Mouse (Mus musculus) mesoderm, embryonic 11.5 days (tissue): ENCODE measurements around the gene Slc22a23.

Experiments used
- DNase-seq: peaks from one replicate; pipeline ENCODE4 v3.0.0-alpha.2; 2012; ENCODE audit warnings: low read depth, low spot score

Slc22a23 gene

DNA sequence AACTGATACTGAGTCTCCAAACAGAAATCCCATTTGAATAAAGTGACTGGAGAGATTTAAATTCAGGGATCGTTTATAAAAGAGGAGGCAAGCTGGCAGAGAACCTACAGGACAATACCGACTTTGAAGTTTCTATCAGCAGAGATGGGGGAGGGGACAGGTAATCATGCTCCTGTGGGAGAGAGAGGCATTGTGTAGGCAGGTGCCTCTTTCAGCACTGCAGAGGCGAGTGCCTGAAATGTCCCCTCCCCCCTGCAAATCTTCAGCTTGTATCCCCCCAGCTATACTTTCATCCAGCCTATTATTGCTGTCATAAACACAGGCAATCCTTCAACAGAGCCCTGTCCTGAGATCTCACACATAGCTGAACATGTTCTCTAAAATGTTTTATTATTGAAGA lies 43.4 kb downstream of the Slc22a23 start:
- DNase-seq: no peak

DNA sequence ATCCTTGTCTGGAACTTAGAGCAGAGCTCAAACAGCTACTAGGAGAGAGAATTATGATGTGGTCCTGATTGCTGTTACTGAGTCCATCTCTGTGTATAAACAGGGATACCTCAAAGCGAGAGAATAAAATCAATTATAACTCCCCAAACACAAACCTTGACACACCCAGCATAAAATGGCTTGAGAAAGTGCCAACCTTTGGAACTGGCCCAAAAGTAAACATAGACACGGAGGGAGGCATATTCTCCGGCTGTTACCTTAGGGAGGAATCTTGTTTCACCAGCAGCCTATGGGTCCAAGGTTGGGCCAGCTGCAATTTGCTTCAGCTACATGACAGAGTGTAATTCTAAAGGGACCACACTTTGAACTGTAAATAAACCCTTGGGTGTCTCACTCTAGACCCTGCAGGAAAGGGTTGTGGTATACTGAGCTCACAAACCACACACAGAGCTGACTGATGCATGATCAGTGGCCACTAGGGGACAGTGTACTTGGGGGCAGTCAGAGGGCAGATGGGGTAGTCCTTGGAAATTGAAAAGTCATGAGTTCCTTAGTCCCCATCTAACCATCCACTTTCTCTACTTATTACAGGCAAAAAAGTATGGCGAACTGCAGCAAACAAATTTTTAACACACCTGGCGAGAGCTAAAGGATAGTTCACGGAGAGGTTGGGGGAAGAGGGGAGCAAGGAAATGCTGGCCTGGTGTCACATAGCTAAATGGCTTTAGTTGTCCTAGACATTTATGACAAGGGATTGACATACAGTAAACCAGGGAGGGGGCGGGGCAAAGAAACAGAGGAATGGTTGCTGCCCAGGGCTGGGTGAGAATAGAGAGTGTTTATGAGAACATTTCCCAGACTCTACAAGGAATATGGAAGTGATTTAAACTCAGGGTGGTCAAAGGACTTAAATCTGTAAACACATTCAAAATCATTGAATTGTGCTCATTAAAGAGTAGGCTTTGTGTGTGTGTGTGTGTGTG lies 45.3 kb downstream of the Slc22a23 start:
- DNase-seq: no peak

DNA sequence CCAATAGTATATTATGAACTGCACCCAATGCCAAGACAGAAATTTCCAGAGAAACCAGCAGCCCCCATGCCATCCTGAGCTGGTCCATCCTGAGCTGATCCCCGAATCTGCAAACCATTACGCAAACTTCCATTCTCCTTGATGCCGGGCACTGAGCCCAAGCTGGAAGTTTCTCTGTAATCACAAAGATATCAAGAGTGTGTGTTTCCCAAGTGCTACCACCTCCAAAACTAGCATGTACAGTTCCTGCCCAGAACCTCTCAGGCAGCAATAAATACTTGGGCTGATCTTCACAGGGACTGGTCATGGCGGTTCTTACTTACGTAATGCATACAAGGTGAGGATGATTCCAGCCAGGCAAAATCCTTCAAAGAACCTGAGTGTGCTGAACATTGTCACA lies 46.3 kb downstream of the Slc22a23 start:
- no peak for DNase-seq

DNA sequence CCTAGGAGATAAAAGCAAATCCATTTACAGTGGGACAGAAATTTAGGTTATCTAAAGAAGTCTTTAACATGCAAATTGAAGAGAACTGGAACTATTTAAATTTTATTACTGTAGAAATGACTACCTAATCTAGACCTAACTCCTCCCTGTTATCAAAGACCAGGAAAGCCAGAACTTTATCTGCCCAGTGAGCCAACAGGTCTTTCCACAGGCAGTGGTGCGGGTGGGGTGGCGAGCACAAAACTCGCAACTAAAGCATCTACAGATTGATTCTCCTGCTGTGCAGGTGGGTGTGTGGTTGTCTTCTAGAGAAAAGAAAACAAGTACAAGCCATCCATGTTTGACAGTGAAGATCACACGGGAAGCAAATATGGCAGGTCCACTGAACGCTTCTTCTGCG lies 46.9 kb downstream of the Slc22a23 start:
- no peak for DNase-seq

DNA sequence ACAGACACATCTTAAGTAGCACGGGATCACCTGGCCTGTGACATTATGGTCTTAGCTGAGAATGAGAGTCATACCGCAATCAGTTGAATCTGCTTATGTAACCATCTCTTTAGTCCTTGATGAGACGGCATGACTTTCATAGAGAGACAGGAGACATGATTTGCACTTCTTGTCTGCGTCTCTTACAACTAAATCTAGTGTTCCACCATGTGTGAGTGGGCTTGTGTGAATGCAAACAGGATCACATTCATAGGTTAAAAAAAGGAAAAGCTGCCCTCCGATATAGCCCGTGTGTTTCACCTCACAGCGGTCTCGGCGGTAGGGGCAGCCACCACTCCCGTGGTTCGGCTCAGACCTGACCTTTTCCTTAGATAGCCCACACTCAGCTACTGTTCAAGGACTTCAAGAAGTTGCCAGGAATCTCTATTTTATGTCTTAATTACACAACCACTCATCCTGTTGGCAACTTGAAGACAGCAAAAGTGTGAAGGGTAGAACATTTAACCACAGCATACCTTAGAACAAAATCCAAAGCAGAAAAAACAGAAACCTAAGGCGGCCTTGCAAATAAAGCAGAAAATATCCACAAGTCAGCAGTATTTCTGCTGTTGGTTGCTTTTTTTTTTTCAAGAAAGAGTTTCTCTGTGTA lies 49.1 kb downstream of the Slc22a23 start:
- no peak for DNase-seq

DNA sequence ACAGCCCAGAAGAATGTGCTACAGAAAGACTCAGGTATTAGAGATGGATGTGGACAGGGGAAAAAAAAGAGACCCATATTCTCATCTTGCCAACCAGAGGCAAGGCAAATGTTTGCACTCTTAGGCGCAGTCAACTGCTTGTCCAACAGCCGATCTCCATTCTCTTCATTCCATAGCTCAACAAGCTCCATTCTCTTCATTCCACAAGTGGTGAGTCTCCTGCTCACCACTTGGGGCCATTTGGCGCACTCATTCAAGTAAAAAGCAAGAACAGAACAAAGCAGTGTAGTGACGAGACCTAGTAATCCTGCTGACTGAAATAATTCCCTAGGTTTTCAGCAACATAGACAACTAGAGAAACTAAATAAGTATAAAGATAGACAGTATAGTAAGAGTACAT lies 50.8 kb downstream of the Slc22a23 start:
- DNase-seq: no peak

DNA sequence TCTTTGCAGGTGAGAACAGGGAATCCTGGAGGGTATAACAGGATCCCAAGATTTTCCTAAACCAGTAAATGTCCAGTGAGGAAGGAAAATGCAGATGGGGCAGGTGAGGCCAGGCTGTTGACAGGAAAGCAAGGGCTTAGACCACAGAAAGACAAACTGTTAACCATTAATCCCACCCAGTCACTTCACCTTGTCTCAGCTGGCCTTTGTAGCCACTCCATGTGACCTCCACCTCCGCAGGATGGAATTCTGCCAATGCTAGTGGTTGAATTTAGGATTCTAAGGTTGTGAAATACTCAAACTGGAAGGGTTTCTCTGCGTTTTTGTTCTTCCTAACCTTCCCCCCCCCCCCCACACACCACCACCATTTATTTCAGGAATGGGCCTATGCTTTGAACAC lies 52.9 kb downstream of the Slc22a23 start:
- no peak for DNase-seq

DNA sequence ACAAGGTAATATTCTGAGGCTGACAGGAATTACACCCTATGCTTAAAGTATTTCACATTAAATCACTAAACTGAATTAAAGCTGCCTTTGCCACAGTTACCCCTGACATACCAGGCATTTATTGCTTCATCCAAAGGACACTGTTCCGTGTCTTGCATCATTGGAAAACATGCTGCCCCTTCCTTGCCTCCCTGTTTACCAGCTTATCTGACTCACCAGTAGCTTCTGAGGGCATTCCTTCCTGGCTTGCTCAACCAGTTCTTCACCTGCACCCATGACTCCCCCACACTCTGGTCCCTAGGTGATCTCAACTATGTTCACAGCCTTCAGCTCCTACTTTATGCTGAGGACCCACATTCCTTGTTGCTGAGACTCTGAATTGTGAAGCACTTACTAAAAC lies 54.6 kb downstream of the Slc22a23 start:
- no peak for DNase-seq

DNA sequence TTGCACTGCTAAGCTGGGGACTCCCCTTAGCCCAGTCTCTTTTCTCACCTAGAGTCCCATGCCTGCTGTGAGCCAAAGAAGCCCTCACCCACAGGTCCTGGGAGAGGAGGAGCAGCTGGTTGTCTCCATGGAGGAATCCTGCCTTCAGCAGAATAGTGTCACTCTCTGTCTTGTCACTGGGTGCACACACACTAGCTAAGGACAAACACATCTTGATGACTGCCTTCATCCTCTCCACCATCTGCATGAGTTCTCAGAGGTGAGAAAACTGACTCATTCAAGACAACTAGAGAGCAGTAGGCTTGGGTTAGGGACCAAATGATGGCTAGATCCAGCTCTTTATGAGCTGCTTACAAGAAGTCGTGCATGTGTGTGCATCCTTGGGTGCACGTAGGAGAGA lies 55.4 kb downstream of the Slc22a23 start:
- DNase-seq: no peak

DNA sequence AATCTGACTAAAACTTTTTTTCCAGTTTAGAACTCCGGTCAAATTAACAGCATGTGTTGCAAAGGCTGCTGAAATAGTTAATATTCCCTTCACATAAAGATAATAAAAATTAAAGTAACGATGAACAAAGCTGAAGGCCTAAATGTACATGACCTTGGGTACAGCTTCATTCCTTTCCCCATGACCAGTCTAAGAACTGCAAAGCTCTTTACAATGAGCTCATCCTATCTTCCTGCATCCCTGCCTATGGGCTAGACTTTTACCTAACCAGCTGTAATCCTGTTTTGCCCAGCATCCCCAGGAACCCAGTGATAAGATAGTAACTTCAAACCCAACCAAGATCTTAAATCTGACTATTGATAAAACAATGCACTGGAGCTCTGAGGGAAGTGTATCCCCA lies 56.9 kb downstream of the Slc22a23 start:
- no peak for DNase-seq

DNA sequence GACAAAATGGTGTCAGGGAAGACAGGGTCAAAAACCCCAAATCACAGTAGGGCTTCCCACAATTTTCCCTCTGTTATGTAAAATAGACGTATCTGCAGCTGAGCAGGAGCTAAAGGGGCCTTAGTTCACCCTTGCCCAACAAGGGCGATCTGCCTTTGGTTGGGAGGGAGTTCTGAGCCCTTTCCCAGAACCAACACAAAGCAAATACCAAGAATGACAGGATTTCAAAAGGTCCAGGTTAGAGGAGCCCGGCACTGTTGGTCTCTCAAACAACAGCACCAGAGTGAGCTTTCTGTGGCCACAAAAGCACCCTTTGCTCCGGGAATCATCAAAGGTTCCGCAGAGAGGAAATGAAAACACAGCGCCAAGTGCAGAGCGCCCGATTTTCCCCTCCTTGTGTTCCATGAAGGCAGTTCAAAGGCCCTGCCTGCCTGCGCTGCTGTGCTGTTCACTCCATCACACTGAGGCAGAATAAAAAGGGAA lies 57.3 kb downstream of the Slc22a23 start:
- peak; percentile 58 for DNase-seq

DNA sequence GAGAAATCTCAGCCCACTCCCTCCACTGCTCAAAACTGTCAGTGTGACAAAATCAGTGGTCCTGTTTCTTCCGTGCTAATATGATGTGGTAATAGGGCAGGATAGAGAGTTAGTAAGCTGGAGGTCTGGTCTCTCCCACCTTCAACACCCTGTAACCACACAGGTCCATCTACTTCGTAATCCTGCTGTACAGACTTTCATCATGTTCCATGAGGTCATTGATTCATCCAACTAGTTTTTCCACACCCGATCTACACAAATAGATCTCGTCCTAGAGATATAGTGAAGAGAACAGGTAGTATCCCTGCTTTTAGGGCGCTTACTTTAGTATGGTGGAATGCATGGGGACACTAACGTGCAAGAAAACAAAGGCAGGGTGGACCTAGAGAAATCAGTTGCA lies 63.6 kb downstream of the Slc22a23 start:
- no peak for DNase-seq

DNA sequence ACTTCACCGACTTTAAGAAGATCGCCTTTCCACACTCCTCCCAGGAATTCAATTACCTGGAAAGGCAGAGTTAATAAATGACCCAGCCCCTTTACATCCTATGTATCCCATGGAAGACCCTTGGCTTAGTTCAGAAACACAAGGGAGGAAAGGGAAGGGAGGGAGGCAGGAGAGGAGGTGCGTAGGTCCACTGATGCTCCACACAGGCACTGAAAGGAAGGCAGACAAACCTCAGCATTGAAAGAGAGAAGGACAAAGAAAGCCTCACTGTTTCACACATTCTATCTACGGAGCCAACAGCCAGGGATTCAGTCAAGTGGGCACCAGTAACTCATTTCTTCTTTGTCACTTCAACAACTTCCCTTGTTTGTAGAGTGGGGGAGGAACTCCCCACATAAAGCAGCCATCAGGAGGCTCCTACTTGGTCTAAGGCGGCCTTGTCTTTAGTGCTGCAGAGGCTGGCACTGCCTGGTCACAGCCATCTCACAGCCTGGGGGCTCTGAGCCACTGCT lies 66.2 kb downstream of the Slc22a23 start:
- no peak for DNase-seq

DNA sequence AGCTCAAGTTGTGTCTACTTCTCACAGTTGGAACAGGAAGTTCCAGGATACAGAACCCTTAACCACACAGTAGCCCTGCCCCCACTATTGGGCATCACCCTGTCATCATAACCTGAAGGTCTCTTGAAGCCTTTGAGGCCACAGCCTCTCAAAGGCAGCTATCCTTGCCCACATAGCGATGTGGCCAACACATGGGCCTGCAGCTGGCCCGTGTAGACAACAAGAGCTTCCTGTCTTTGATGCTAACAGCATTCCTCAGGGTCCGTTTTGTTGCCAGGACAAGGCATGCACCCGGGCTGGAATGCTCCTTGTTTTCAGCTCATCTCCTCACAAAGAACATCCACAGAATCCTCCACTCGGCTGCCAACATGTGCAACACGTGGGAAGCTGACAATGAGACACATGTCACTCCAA lies 66.7 kb downstream of the Slc22a23 start:
- DNase-seq: peak; percentile 61

DNA sequence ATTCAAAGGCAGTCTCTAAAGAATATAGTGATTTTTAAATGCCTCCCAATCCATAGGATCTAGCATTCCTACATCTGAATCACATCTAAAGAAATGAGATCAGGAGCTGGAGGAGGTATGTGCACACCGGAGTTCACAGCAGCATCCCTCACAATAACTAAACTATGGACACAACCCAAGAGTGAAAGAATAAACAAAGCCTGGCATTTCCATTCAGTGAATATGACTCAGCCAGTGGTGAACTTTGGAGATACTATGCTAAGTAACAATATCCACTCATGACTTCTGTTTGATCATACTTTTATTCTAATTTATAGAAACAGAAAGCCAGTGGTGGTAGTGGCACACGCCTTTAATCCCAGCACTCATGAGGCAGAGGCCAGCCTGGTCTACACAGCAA lies 67.4 kb downstream of the Slc22a23 start:
- DNase-seq: no peak

DNA sequence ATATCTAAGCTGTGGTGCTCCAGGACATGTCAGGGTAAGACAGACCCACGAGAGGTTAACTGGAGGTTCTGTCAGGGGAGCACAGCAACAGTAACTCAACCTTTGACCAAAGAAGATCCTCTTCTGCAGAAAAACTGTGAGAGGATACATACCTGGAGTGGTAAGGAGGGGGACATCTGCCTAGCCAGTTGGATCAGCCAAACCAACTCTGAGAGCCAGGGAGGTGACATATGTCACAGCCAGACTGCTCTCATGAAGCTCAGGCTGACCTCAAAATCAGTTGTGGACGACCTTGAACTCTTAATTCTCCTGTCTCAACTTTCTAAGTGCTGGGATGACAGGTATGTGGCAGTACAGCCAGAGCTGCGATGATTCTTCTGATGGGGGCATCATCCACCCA lies 68.0 kb downstream of the Slc22a23 start:
- no peak for DNase-seq

DNA sequence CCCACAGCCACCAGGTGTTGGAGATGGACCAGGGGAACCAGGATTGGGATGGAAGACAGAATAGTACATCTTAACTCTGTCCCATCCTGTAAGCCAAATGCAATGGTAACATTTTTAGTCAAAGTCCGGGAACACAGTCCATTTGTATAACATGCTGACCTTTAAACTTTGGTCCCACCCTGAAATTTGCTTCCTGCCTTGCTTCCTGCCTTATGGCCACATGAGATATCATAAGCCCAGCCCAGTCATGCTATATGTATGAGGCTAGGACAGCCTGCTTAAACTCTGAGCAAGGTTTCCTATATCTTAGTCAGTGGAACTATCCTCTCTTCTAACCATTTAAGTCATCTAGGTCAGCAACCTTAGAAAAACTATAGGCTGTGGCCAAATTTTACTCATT lies 70.1 kb downstream of the Slc22a23 start:
- no peak for DNase-seq

DNA sequence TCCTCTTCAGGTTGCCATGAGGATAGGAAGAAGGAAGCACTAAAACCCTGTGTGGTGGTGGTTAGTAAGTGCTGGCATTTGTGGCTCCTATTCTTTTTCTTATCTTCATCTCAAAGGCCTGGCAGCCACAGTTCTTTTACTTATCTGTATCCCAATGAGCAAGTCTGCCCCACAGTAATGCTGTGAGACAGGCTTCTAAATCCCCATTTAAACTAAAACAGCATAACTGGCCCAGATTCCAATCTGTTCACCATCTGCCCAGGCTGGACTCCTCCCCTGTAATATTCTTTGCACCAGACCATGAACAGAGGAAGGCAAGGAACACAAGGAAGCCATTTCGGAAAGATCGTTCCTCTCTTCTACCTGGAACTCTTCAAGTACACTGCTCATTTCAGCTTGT lies 70.6 kb downstream of the Slc22a23 start:
- no peak for DNase-seq

DNA sequence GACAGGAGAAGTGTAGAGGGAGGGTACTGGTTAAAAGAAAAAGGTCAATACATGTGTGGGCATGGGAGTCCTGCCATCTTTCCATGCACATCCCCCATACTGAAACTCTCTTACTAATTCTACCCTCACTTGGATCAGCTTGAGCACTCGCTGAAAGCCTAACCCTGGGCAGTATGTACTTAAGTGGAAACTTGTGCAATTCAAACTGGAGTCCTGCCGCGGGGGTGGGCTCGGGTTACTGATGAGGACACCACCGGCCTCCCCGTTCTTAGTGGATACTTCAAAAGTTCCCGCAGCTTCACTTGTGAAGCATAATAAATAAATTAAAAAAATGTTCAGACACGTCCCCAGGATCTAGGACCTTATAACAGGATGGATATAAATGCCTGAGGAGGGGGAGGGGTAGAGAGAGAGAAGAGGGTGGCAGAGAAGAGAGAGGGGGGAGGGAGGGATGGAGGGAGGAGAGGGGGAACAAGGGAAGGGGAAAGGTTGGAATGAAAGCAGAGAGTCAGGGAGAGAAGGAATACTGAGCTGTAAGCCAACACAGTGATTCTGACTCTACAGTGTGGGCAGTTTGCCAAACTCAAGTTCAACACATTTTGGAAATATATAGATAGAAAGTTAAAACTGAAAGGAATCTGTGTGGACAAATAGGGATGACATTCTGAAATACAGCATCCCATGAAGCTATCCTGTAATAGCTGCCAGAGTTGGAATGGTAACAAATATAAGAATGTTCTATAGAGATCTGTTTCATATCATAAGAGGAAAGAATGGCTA lies 72.5 kb downstream of the Slc22a23 start:
- DNase-seq: peak; percentile 40

DNA sequence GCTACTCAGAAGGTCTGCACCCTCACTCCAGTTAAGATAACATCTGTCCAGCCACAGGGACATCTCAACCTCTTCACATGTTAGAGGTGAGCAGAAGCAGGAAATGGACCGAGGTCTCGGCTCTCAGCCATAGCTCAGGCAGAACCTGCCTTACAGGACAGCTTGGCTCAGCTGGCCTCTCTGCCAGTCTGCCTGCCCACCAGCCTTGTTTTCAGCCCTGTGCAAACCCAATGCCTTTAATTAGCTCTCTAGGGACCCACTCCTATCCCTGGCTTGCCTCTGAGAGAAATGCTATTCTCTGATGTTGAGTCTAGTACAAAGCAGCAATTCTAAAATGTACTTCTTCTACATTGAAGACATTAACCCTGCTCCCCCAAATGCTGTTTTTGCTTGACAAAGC lies 73.3 kb downstream of the Slc22a23 start:
- DNase-seq: no peak

DNA sequence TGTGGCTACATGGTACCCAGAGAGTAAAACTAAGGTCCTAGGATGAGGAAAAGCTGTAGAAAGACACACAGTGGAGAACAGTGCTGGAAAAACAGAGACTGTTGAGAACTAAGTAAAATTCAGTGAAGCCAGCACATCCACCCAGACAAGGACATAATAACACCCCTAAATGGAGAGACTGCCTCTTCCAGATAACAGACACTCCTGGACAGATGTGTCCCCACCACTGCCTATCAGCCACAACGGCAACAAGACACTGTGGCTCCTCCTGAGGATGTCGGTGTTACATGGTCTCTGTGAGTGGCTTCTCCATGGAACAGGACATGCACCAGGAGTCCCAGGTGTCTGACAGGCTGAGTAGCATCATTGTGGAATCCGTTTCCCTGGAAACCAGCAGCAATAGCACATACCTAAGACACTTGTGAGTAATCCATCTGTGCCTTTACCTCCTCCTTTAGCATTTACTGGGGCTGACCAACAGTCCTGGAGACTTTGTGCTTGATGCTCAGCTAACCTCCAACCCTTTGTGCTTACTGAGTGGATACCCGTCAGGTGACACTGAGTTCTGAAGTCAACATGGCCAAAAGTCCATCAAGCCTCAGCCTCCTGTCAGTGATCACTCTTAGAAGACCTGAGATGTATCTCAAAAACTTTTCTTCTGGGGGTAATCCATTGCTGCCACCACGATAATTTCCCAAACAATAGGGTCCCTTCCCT lies 73.9 kb downstream of the Slc22a23 start:
- no peak for DNase-seq
